Mouse (Mus musculus) midbrain, embryonic 10.5 days (tissue): ENCODE data around the gene Hpse2. TPM values are rescaled to one million over a fixed set of nuclear protein-coding genes. Genes with fewer than 3 reads are reported as not detected.

Source experiments
- DNase-seq: peaks from one replicate; pipeline ENCODE4 v3.0.0-alpha.2; 2017; ENCODE audit warnings: low spot score
- H3K27ac ChIP-seq: fragments of 300-500 bp; sonication (generic); replicated peaks from 2 replicates; pipeline ENCODE4 v1.5.1; 2016; ENCODE audit warnings: mild to moderate bottlenecking
- H3K27me3 ChIP-seq: fragments of 300-500 bp; sonication (generic); 2 replicates; pipeline ENCODE4 v1.6.1; 2016; ENCODE audit warnings: low read depth, mild to moderate bottlenecking; ENCODE audit not compliant: poor library complexity, severe bottlenecking
- H3K36me3 ChIP-seq: fragments of 300-500 bp; sonication (generic); 2 replicates; pipeline ENCODE4 v1.6.1; 2016; ENCODE audit warnings: mild to moderate bottlenecking, moderate library complexity
- H3K4me1 ChIP-seq: fragments of 300-500 bp; sonication (generic); 2 replicates; pipeline ENCODE4 v1.6.1; 2016
- H3K4me3 ChIP-seq: fragments of 300-500 bp; sonication (generic); 2 replicates; pipeline ENCODE4 v1.5.1; 2016; ENCODE audit warnings: mild to moderate bottlenecking, moderate library complexity
- H3K9me3 ChIP-seq: fragments of 300-500 bp; sonication (generic); replicated peaks from 2 replicates; pipeline ENCODE4 v1.6.1; 2016; ENCODE audit warnings: mild to moderate bottlenecking
- WGBS: fragments of 180-500 bp; shearing (Covaris S2); methylation state at CpG from one replicate; pipeline ENCODE4 v1.1.7; 2016; 5-methylcytosine and 5-hydroxymethylcytosine counted together
- polyA plus RNA-seq: library from polyadenylated mRNA; unstranded; fragments of >200 nt; fragmentation: Nextera tagmentation; extraction: Ambion mirVana; gene quantifications from 2 replicates; pipeline ENCODE4 v1.2.1, GENCODE M21; 2016

Hpse2 gene
- polyA plus RNA-seq, 1 experiment from 2014 or later, result 0.39 TPM

DNA sequence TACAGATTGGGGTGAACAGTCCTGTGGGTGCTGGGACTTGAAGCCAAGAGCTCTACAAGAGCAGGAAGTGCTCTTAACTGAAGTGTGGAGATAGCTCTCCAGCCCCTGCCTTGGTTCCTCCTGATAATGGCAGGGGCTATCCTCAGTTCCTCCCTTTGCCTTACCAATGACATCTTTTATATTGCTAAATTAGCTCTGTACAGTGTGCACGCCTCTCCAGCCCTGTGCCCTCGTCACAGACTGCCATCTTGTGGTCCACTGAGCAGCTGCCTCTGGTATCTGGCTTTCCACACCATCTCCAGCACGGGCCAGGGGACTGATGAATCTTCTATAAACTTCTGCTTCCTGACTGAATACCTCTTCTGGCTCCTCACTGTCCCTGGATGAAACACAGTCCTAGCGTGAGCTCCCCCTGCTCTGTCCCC, 644.0 kb downstream of the Hpse2 start:
- no peaks in the 10 kb centered on the region for H3K36me3 ChIP-seq
- WGBS, result 41% methylated on average over 4 of the region's 4 CpGs
- H3K27me3 ChIP-seq, result 0 out of 2 replicates have a peak, but pooled peaks cover 5% of the 10 kb centered on the region
- no peak overlapping the region for H3K4me3 ChIP-seq
- H3K9me3 ChIP-seq, result no peaks in the 10 kb centered on the region
- peak; percentile 51 for DNase-seq
- no peak overlapping the region for H3K27ac ChIP-seq
- H3K4me1 ChIP-seq, result peaks cover 25% of the 10 kb centered on the region

DNA sequence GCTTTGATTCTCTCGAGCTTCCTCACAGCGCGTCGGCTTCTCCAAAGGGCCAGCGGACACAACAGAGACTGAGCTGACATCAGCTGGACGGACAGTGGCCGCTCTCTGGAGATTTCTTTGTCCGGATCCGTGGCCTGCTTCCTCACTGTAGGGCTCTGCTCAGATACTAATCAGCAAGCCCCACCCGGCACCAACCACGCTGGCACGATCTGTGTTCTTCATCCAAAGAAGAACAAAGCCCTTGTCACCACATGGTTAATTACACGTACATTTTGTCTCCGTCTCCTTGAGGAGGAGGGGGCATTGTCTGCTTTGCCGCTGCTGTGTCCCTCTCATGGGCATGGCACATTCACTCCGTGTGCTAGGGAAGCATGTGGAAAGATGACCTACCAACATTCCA, 644.9 kb downstream of the Hpse2 start:
- H3K27ac ChIP-seq, result 0 out of 2 replicates have a peak overlapping the region, but pooled peaks have one; percentile 1
- H3K4me3 ChIP-seq, result no peak overlapping the region
- no peaks in the 10 kb centered on the region for H3K9me3 ChIP-seq
- no peaks in the 10 kb centered on the region for H3K36me3 ChIP-seq
- DNase-seq, result no peak
- WGBS, result 84% methylated on average over 16 of the region's 16 CpGs
- H3K27me3 ChIP-seq, result 0 out of 2 replicates have a peak, but pooled peaks cover 5% of the 10 kb centered on the region
- H3K4me1 ChIP-seq, result peaks cover 16% of the 10 kb centered on the region

DNA sequence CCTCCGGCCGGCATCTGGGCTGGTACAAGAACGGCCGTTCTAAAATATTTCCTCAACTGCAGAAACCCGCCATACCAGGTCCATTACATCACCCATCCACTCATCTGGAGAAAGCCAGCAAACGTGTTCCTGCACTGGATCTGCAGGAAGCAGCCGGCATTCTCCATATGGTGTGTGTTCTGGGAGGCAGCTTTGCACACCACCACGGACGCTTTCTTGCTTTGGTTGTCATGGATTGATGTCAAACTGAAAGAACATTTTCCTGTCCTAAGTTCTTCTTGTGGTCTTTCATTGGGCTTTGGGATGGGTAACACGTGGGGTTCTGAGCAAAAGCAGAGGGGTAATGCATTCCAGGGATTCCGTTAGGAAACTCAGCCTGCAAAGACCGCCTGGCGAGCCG, 646.3 kb downstream of the Hpse2 start:
- 83% methylated on average over 14 of the region's 14 CpGs for WGBS
- H3K4me3 ChIP-seq, result no peak overlapping the region
- no peaks in the 10 kb centered on the region for H3K36me3 ChIP-seq

DNA sequence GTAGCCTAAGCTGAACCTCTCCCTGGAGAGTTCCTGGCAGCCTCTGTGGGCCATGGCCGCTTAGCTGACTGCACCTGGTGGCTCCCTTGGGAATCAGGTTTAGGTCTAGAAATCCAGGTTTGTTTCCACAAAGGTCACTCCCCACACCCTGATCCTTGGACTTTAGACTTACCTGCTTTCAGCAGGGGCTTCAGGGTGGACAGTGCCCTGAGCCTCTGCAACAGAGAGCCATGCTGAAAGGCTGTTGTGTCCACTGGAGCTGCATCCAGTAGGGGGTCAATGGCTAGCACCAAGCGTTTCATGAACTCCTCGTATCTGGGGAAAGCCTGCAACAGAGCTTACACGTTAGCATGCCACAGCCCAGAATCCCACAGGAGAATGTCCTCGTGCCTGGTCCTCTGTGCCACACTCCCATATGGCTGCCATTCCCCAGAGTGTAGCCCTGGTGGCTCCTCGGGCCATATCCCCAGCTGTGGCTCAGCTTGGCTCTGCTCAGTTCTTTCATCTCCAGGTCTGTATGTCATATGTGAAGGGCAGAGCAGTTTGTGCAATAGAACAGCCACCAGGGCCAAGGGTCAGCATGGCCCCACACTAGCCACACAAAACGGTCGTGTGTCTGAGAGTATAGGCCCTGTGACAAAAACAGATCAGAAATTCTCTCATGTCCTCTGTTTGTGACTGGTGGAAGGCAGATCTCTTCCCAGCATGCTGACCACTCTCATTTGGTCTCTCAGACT, 647.8 kb downstream of the Hpse2 start:
- no peak for DNase-seq
- H3K36me3 ChIP-seq, result no peaks in the 10 kb centered on the region
- H3K27ac ChIP-seq, result no peak overlapping the region
- H3K9me3 ChIP-seq, result no peaks in the 10 kb centered on the region
- no peak overlapping the region for H3K4me3 ChIP-seq
- WGBS, result 73% methylated on average over 8 of the region's 8 CpGs
- peaks cover 26% of the 10 kb centered on the region for H3K4me1 ChIP-seq
- H3K27me3 ChIP-seq, result no peaks in the 10 kb centered on the region; the same call in 1 of the 2 replicates

More for the DNA sequence above, 646.3 kb downstream of the Hpse2 start:
- H3K9me3 ChIP-seq, result no peaks in the 10 kb centered on the region
- no peak for DNase-seq
- no peak overlapping the region for H3K27ac ChIP-seq
- H3K27me3 ChIP-seq, result no peaks in the 10 kb centered on the region
- H3K4me1 ChIP-seq, result peaks cover 26% of the 10 kb centered on the region

DNA sequence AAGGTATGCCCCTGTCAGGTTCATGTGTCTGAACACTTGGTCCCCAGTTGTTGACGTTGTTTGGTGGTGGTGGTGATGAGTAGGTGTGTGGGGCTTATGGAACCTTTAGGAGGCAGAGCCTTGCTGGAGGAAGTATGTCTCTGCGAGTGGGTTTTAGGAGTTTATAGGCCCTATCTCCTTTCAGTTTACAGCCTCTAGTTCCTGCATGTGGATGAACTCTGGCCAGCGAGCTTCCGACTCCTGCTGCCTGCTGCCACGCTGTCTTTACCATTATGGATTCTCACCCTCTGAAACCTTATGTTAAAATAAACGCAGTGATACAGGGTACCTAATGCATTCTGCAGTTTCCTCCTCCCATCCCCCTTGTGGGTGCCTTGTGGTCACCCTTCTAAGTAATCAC, 648.4 kb downstream of the Hpse2 start:
- 92% methylated on average over 6 of the region's 6 CpGs for WGBS
- no peak overlapping the region for H3K4me3 ChIP-seq
- H3K4me1 ChIP-seq, result peaks cover 21% of the 10 kb centered on the region
- H3K36me3 ChIP-seq, result no peaks in the 10 kb centered on the region
- no peak overlapping the region for H3K27ac ChIP-seq
- no peaks in the 10 kb centered on the region; the same call in 1 of the 2 replicates for H3K27me3 ChIP-seq
- no peaks in the 10 kb centered on the region for H3K9me3 ChIP-seq
- DNase-seq, result no peak

DNA sequence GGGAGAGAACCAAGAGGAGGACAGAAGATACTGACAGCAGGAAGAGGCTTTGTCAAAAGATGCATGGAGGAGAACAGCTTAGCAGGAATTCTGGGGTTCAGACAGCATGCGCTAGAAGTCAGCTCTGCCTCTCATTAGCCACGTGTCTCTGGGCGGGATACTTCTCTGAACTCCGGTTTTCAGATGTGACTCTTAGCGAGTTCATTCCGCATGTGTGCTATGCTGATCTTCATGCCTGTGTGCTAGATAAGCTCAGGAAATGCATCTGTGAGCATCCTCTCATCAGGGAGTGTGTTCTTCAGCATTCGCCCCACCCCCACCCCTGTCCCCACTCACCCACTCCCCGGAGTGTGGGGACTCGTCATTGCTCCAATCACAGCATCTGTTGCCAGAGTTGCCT, 650.4 kb downstream of the Hpse2 start:
- Histone ChIP-seq H3K27ac (no peak overlapping the region; the same call in 1 of the 2 replicates), H3K4me3 (no peak overlapping the region), H3K27me3 (no peaks in the 10 kb centered on the region; the same call in 1 of the 2 replicates), H3K36me3 (no peaks in the 10 kb centered on the region), H3K9me3 (no peaks in the 10 kb centered on the region), H3K4me1 (peaks cover 19% of the 10 kb centered on the region)
- WGBS, result 75% methylated on average over 9 of the region's 9 CpGs
- no peak for DNase-seq

Other genes starting within 250 kb of the Hpse2 start
- 0.27 and 0.53 TPM in 2 replicates for gene Cnnm1, start 52.1 kb upstream of the Hpse2 start, polyA plus RNA-seq
- 59.0 and 60.2 TPM in 2 replicates for gene Got1, start 136.2 kb upstream of the Hpse2 start, polyA plus RNA-seq
- gene Nkx2-3, start 224.0 kb upstream of the Hpse2 start, polyA plus RNA-seq, result 0.21 and 0.42 TPM in 2 replicates